Mouse (Mus musculus) hindbrain, embryonic 13.5 days (tissue): ENCODE results near the gene Psme4. TPM values are rescaled to one million over a fixed set of nuclear protein-coding genes. Genes with fewer than 3 reads are reported as not detected.
"Not testable (repeated sequence)": the region's sequence is repeated elsewhere in the genome, so short reads cannot be mapped to it uniquely, and the experiment has no call there.

Experiments used
- ATAC-seq: fragments of 200-750 bp; cut with Nextera tagmentation; 2 replicates; pipeline ENCODE4 v1.8.0; 2017; ENCODE audit warnings: moderate TSS enrichment; ENCODE audit not compliant: low FRiP score
- H3K27ac ChIP-seq: fragments of 300-500 bp; sonication (generic); 2 replicates; pipeline ENCODE4 v1.5.1; 2015; ENCODE audit warnings: inconsistent platforms, mild to moderate bottlenecking, moderate library complexity
- H3K27me3 ChIP-seq: fragments of 300-500 bp; sonication (generic); 2 replicates; pipeline ENCODE4 v1.6.1; 2015; ENCODE audit warnings: mild to moderate bottlenecking, inconsistent platforms
- H3K36me3 ChIP-seq: fragments of 300-500 bp; sonication (generic); 2 replicates; pipeline ENCODE4 v1.6.1; 2015; ENCODE audit warnings: mild to moderate bottlenecking, inconsistent platforms
- H3K4me1 ChIP-seq: fragments of 300-500 bp; sonication (generic); replicated peaks from 2 replicates; pipeline ENCODE4 v1.6.1; 2015; ENCODE audit warnings: inconsistent platforms
- H3K4me2 ChIP-seq: fragments of 300-500 bp; sonication (generic); 2 replicates; pipeline ENCODE4 v1.6.1; 2015; ENCODE audit warnings: inconsistent platforms, mild to moderate bottlenecking, moderate library complexity
- H3K4me3 ChIP-seq: fragments of 300-500 bp; sonication (generic); 2 replicates; pipeline ENCODE4 v1.5.1; 2015; ENCODE audit warnings: mild to moderate bottlenecking, inconsistent platforms
- H3K9ac ChIP-seq: fragments of 300-500 bp; sonication (generic); 2 replicates; pipeline ENCODE4 v1.6.1; 2015; ENCODE audit warnings: mild to moderate bottlenecking, inconsistent platforms
- H3K9me3 ChIP-seq: fragments of 300-500 bp; sonication (generic); 2 replicates; pipeline ENCODE4 v1.6.1; 2016; ENCODE audit warnings: inconsistent platforms
- WGBS: fragments of 180-500 bp; shearing (Covaris S2); methylation state at CpG from one replicate; pipeline ENCODE4 v1.1.7; 2015; 5-methylcytosine and 5-hydroxymethylcytosine counted together
- polyA plus RNA-seq: library from polyadenylated mRNA; unstranded; fragments of >200 nt; fragmentation: Nextera tagmentation; extraction: Ambion mirVana; gene quantifications from 2 replicates; pipeline ENCODE4 v1.2.1, GENCODE M21; 2015

Psme4 gene
- 20.8 and 22.1 TPM in 2 replicates for polyA plus RNA-seq

DNA sequence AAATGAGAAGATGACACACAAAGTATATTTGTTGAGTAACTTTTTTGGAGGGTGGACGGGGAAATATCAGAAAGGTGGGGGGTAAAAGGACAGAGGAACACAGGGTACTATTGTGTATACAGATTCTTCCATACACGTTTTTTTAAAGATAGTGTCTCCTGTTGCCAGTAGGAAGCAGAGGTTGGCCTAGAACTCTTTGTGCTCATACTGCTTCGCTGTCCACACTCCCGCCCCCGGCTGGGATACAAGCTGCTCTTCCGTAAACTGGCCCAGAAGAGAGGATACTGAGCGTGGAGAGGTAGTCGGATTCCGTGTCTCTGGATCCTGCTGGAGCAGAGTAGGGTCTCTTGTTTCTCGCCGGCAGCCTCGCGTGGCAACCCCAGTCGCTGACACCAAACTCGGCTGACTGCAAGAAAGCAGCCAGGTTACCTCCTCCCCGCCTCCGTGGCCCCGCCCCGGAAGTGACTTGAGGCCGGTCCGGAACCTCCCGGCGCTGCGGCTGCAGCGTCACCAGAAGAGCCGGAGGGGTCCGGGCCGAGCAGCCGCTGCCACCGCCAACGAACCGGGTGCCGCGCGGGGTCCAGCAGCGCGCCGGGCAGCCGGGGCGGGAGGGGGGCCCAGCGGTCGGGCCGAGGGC, at the start of gene Psme4:
Gene Psme4, plus strand, starts transcription at position 460 of the 637 bp plus-strand sequence.
- H3K9ac ChIP-seq: peak within 1 kb of the TSS; percentile 97
- 2% methylated on average over 30 of the region's 43 CpGs for WGBS
- peak within 1 kb of the TSS; percentile 98 for H3K4me3 ChIP-seq
- H3K4me2 ChIP-seq: peak within 1 kb of the TSS; percentile 76
- H3K27me3 ChIP-seq: no peaks in the 10 kb centered on the region
- ATAC-seq: peak; percentile 98
- peaks cover 18% of the 10 kb centered on the region for H3K4me1 ChIP-seq
- peak within 1 kb of the TSS; percentile 95 for H3K27ac ChIP-seq
- no peaks in the 10 kb centered on the region for H3K9me3 ChIP-seq
- H3K36me3 ChIP-seq: no peaks in the 10 kb centered on the region

- no peak for ATAC-seq
- H3K4me1 ChIP-seq: no peaks in the 10 kb centered on the region
- 64% methylated on average over 5 of the region's 5 CpGs for WGBS
- H3K9me3 ChIP-seq: no peaks in the 10 kb centered on the region
- H3K27ac ChIP-seq: no peak overlapping the region
- no peak overlapping the region for H3K4me3 ChIP-seq
- no peaks in the 10 kb centered on the region for H3K27me3 ChIP-seq
- no peaks in the 10 kb centered on the region for H3K36me3 ChIP-seq
- H3K4me2 ChIP-seq: no peak overlapping the region
- H3K9ac ChIP-seq: no peak overlapping the region
These were observed 48.1 kb upstream of the Psme4 start for GRCm38 (mm10) chr11:30723438-30723837.

DNA sequence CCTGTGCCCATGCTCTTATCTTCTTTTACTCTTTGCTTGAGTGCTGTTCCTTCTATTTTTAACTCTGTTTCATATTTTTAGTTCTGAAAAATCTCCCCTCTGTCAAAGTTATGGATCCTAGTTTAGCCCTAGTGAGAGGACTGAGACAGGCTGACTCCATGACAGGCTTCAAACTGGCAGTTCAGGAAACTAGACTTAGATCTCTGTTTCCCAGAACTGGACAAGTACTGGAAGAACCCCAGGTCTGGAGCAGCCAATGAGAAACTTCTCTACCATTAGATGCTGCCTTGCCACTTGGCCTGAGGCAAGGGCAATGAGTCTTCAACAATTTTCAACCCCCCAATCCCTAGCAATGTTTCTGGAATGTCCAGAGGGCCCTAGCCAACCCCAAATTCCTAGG, 40.8 kb upstream of the Psme4 start:
- H3K9me3 ChIP-seq: no peaks in the 10 kb centered on the region
- H3K4me2 ChIP-seq: no peak overlapping the region
- H3K36me3 ChIP-seq: no peaks in the 10 kb centered on the region
- H3K27ac ChIP-seq: no peak overlapping the region
- H3K9ac ChIP-seq: no peak overlapping the region
- no peak for ATAC-seq
- H3K4me1 ChIP-seq: no peaks in the 10 kb centered on the region
- no peak overlapping the region for H3K4me3 ChIP-seq
- H3K27me3 ChIP-seq: no peaks in the 10 kb centered on the region

DNA sequence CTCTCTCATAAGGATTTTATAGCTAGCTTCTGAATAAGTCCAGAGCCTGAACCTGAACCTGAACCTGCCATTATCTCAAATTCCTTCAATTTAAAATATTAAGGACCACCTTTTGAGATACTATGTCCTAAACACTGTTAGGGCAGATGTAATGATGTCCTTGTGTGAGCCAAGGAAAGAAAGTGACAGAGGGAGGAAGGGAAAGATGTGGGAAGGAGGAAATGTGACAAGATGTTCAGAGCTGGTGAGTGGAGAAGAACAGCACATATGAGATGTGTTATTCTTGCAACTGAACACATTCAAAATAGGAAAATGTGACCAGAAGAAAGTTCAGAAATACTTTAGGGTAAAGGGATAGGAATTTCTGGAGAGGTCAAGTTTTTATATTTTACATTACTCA, 38.1 kb upstream of the Psme4 start:
- Histone ChIP-seq H3K9ac (no peak overlapping the region), H3K9me3 (no peaks in the 10 kb centered on the region), H3K4me1 (no peaks in the 10 kb centered on the region), H3K4me3 (no peak overlapping the region), H3K4me2 (no peak overlapping the region), H3K36me3 (no peaks in the 10 kb centered on the region), H3K27me3 (no peaks in the 10 kb centered on the region), H3K27ac (no peak overlapping the region)
- no peak for ATAC-seq

GRCm38 (mm10) chr11:30743991-30744390, 27.5 kb upstream of the Psme4 start:
- Histone ChIP-seq H3K27me3 (no peaks in the 10 kb centered on the region), H3K4me2 (no peak overlapping the region), H3K4me1 (no peaks in the 10 kb centered on the region), H3K36me3 (no peaks in the 10 kb centered on the region), H3K9me3 (no peaks in the 10 kb centered on the region), H3K27ac (no peak overlapping the region), H3K4me3 (no peak overlapping the region), H3K9ac (no peak overlapping the region)
- ATAC-seq: no peak

DNA sequence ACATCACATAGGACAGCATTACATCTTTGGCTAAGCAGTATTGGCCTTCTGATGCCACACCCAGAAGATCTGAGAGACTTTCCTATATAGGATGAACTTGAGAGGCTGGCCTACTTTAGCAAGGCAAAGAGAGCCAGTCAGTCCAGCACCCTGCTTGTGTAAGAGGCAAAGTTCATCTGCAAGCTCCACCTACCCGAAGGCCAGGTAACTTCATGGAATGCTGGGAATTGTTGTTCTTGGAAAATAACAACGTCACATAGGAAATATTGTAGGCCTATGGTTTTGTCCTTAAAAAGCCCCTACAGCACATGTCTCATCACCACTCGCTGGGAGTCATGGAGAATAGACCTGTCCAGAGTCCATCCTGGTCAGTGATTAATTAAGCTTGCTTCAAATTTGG, 22.6 kb upstream of the Psme4 start:
- WGBS: 87% methylated on average over 3 of the region's 3 CpGs
- no peak overlapping the region for H3K4me3 ChIP-seq
- no peak overlapping the region for H3K27ac ChIP-seq

DNA sequence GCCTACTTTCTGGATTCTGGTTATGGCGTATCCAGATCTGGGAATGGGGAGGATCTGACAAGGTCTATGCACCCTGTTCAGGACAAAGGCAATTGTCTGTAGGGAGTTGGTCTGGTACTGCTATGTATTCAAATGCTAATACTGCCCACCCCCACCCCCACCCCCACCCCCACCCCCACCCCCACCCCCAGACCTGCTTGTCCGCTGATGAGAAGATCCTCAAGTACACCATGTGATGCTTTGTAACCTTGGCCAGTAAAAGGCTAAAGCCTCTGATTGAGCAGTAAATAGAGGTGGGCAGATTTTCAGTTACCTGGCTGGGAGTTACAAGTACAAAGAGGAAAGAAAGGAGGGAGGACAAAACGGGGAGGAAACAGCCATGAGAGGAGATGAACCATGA, 21.9 kb upstream of the Psme4 start:
- Histone ChIP-seq H3K27ac (no peak overlapping the region), H3K36me3 (no peaks in the 10 kb centered on the region), H3K9me3 (no peaks in the 10 kb centered on the region), H3K4me2 (no peak overlapping the region), H3K9ac (no peak overlapping the region), H3K4me3 (no peak overlapping the region), H3K27me3 (peaks cover 6% of the 10 kb centered on the region), H3K4me1 (no peaks in the 10 kb centered on the region)
- WGBS: 21% methylated on average over 3 of the region's 3 CpGs
- ATAC-seq: no peak

More for the DNA sequence above, 22.6 kb upstream of the Psme4 start:
- no peak for ATAC-seq
- peaks cover 6% of the 10 kb centered on the region for H3K27me3 ChIP-seq
- H3K9ac ChIP-seq: no peak overlapping the region
- no peaks in the 10 kb centered on the region for H3K36me3 ChIP-seq
- H3K4me1 ChIP-seq: no peaks in the 10 kb centered on the region
- no peak overlapping the region for H3K4me2 ChIP-seq
- H3K9me3 ChIP-seq: no peaks in the 10 kb centered on the region

GRCm38 (mm10) chr11:30750039-30750823, 21.3 kb upstream of the Psme4 start:
- H3K4me3 ChIP-seq: no peak overlapping the region
- no peaks in the 10 kb centered on the region; the same call in 1 of the 2 replicates for H3K4me1 ChIP-seq
- H3K27ac ChIP-seq: no peak overlapping the region
- no peak overlapping the region for H3K4me2 ChIP-seq
- no peaks in the 10 kb centered on the region for H3K9me3 ChIP-seq
- H3K36me3 ChIP-seq: no peaks in the 10 kb centered on the region
- ATAC-seq: peak; percentile 66
- whole genome bisulfite sequencing: 31% methylated on average over 3 of the region's 3 CpGs
- H3K9ac ChIP-seq: no peak overlapping the region
- H3K27me3 ChIP-seq: peaks cover 8% of the 10 kb centered on the region

GRCm38 (mm10) chr11:30752956-30753355, 18.6 kb upstream of the Psme4 start:
- Histone ChIP-seq H3K4me2 (no peak overlapping the region), H3K27me3 (peaks cover 16% of the 10 kb centered on the region), H3K4me3 (no peak overlapping the region), H3K36me3 (no peaks in the 10 kb centered on the region), H3K27ac (no peak overlapping the region), H3K4me1 (no peaks in the 10 kb centered on the region; the same call in 1 of the 2 replicates), H3K9me3 (no peaks in the 10 kb centered on the region), H3K9ac (no peak overlapping the region)
- 81% methylated on average over 3 of the region's 3 CpGs for WGBS
- no peak for ATAC-seq

DNA sequence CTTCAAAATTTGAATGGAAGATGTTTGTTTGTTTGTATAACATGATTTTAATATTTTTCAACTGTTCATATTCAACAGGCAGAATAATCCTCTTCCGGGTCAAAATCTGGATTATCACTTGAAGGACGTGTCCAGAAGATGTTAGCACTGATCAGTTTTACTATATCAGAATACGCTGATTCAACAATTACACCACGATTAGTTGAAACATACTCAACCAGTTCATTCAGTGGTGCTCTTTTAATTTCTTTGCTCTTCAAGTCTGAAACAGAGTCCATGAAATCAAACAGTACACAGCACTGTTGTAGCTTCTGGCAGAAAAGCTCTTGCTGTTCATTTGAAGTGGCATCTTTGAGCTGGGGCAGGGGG, 17.1 kb upstream of the Psme4 start:
- 73% methylated on average over 4 of the region's 4 CpGs for WGBS
- H3K4me2 ChIP-seq: peak overlapping the region; percentile 97
- ATAC-seq, H3K4me1 ChIP-seq, H3K36me3 ChIP-seq, H3K9me3 ChIP-seq, H3K27ac ChIP-seq: not testable (repeated sequence)
- H3K27me3 ChIP-seq: peaks cover 16% of the 10 kb centered on the region
- peak overlapping the region; percentile 68 for H3K4me3 ChIP-seq
- peak overlapping the region; percentile 78 for H3K9ac ChIP-seq

DNA sequence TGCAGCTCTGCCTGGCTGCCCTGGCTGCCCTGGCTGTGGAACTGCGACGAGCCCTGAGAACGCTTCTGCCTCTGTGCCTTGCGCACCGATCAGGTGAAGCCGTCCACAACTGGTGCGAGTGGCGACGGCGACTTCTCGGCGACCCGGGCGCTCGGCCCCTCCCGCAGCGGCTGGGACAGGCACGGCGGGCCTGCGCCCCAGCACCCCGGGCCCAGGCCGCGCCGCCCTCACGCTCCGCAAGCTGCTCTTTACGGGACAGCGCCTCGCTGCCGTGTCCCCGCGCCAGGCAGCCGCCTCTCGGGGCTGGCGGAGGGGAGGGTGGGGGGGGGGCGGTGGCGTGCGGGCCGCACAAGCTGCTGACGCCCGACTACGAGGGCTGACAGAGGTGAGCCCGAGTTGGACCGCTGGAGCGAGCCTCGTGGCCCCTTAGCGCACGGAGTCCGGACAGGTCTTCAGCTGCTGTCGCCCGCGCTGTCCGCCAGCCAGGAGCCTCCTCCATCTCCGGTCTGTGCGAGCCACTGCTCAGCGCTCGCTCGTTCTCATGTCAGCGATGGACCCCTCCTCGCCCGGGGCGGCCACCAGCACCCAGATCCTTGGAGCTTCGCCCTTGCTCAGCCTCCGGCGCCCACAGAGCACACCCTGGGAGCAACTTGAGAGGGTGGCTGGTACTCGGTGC, 16.5 kb upstream of the Psme4 start:
- Histone ChIP-seq H3K4me1 (no peaks in the 10 kb centered on the region; the same call in 1 of the 2 replicates), H3K9me3 (no peaks in the 10 kb centered on the region), H3K36me3 (no peaks in the 10 kb centered on the region), H3K4me2 (peak overlapping the region; percentile 97), H3K9ac (peak overlapping the region; percentile 78), H3K27ac (no peak overlapping the region), H3K4me3 (peak overlapping the region; percentile 68), H3K27me3 (peaks cover 16% of the 10 kb centered on the region)
- WGBS: under 1% methylated on average over 44 of the region's 66 CpGs
- ATAC-seq: peak; percentile 93

DNA sequence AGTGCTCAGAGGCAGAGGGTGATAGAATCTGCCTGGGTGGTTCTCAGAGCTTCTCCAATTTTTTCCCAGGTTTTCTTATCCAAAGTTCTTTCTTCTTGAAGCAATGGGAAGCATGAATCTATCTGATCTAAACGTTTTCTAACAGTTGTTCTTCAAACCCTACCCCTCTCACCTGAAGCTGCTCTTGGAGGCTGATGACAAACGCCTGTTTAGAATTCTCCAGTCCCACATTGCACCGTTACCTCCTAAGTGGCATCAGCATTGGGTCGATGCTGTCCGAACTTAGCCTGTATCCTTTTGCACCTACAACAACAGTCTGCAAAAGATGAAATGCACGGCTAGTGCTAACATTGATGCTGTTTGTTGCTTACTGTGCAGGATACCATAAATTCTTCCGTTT, 10.1 kb upstream of the Psme4 start:
- no peaks in the 10 kb centered on the region for H3K9me3 ChIP-seq
- H3K4me1 ChIP-seq: no peaks in the 10 kb centered on the region
- H3K9ac ChIP-seq: no peak overlapping the region
- ATAC-seq: no peak
- H3K27me3 ChIP-seq: no peaks in the 10 kb centered on the region
- no peak overlapping the region for H3K27ac ChIP-seq
- H3K36me3 ChIP-seq: no peaks in the 10 kb centered on the region
- WGBS: 82% methylated on average over 7 of the region's 7 CpGs
- H3K4me3 ChIP-seq: no peak overlapping the region
- H3K4me2 ChIP-seq: no peak overlapping the region
